Mouse (Mus musculus) liver, embryonic 11.5 days (tissue): ENCODE data around the gene Helz. TPM values are rescaled to one million over a fixed set of nuclear protein-coding genes. Genes with fewer than 3 reads are reported as not detected.
"Not testable (repeated sequence)": the region's sequence is repeated elsewhere in the genome, so short reads cannot be mapped to it uniquely, and the experiment has no call there.

ENCODE experiments used
- ATAC-seq: fragments of 200-750 bp; cut with Nextera tagmentation; replicated peaks from 2 replicates; pipeline ENCODE4 v1.8.0; 2017; ENCODE audit warnings: moderate number of reproducible peaks, mild to moderate bottlenecking, moderate TSS enrichment, moderate library complexity; ENCODE audit not compliant: low FRiP score
- DNase-seq: peaks from one replicate; pipeline ENCODE4 v3.0.0-alpha.2; 2017; ENCODE audit warnings: low spot score
- H3K27ac ChIP-seq: fragments of 300-500 bp; sonication (generic); 2 replicates; pipeline ENCODE4 v1.5.1; 2014; ENCODE audit warnings: mild to moderate bottlenecking, low read depth, low read length, control low read depth
- H3K27me3 ChIP-seq: fragments of 300-500 bp; sonication (generic); replicated peaks from 2 replicates; pipeline ENCODE4 v1.6.1; 2014; ENCODE audit warnings: low read length, mixed read lengths; ENCODE audit not compliant: control insufficient read depth, insufficient read depth
- H3K36me3 ChIP-seq: fragments of 300-500 bp; sonication (generic); 2 replicates; pipeline ENCODE4 v1.6.1; 2014; ENCODE audit warnings: mild to moderate bottlenecking, low read length, moderate library complexity, mixed read lengths; ENCODE audit not compliant: control insufficient read depth, insufficient read depth
- H3K4me1 ChIP-seq: fragments of 300-500 bp; sonication (generic); replicated peaks from 2 replicates; pipeline ENCODE4 v1.6.1; 2014; ENCODE audit warnings: low read length, mixed read lengths; ENCODE audit not compliant: control insufficient read depth, insufficient read depth
- H3K4me2 ChIP-seq: fragments of 300-500 bp; sonication (generic); 2 replicates; pipeline ENCODE4 v1.6.1; 2014; ENCODE audit warnings: mild to moderate bottlenecking, control low read depth, moderate library complexity
- H3K4me3 ChIP-seq: fragments of 300-500 bp; sonication (generic); 2 replicates; pipeline ENCODE4 v1.5.1; 2014; ENCODE audit warnings: low read depth, low read length, control low read depth
- H3K9ac ChIP-seq: fragments of 300-500 bp; sonication (generic); 2 replicates; pipeline ENCODE4 v1.6.1; 2014; ENCODE audit warnings: low read depth, low read length, control low read depth
- H3K9me3 ChIP-seq: fragments of 300-500 bp; sonication (generic); 2 replicates; pipeline ENCODE4 v1.6.1; 2016; ENCODE audit warnings: low read length, inconsistent platforms, mixed read lengths; ENCODE audit not compliant: control insufficient read depth
- WGBS: fragments of 180-500 bp; shearing (Covaris S2); extraction: QIAGEN DNeasy Blood & Tissue Kit; methylation state at CpG from one replicate; pipeline ENCODE4 v1.1.7; 2014; 5-methylcytosine and 5-hydroxymethylcytosine counted together
- polyA plus RNA-seq: library from polyadenylated mRNA; unstranded; fragments of >200 nt; fragmentation: Nextera tagmentation; extraction: Ambion mirVana; gene quantifications from 2 replicates; pipeline ENCODE4 v1.2.1, GENCODE M21; 2014

Helz gene
- polyA plus RNA-seq, 1 experiment from 2014 or later: 19.9 TPM

DNA sequence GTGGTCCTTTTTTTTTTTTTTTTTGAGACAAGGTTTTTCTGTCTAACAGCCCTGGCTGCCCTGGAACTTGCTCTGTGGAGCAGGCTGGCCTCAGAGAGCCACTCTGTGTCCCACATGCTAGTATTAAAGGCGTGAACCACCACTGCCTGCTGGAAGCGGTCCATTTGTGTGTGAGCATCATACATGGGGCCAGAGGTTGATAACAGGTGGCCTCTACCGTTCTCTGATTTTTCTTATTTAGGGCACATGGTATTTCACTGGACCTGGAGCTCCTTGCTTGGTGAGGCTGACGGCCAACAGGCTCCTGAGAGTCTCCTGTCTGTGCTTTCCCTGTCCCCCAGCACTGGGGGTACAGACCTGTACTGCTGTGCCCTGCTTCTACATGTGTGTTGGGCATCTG, 33.1 kb downstream of the Helz start:
- Histone ChIP-seq H3K36me3 (peaks cover 8% of the 10 kb centered on the region), H3K27me3 (no peaks in the 10 kb centered on the region), H3K9ac (no peak overlapping the region), H3K4me1 (no peaks in the 10 kb centered on the region; the same call in 1 of the 2 replicates), H3K4me2 (no peak overlapping the region), H3K4me3 (no peak overlapping the region), H3K27ac (no peak overlapping the region), H3K9me3 (no peaks in the 10 kb centered on the region)
- DNase-seq (no peak), ATAC-seq (no peak)
- WGBS: 90% methylated on average over 4 of the region's 4 CpGs

DNA sequence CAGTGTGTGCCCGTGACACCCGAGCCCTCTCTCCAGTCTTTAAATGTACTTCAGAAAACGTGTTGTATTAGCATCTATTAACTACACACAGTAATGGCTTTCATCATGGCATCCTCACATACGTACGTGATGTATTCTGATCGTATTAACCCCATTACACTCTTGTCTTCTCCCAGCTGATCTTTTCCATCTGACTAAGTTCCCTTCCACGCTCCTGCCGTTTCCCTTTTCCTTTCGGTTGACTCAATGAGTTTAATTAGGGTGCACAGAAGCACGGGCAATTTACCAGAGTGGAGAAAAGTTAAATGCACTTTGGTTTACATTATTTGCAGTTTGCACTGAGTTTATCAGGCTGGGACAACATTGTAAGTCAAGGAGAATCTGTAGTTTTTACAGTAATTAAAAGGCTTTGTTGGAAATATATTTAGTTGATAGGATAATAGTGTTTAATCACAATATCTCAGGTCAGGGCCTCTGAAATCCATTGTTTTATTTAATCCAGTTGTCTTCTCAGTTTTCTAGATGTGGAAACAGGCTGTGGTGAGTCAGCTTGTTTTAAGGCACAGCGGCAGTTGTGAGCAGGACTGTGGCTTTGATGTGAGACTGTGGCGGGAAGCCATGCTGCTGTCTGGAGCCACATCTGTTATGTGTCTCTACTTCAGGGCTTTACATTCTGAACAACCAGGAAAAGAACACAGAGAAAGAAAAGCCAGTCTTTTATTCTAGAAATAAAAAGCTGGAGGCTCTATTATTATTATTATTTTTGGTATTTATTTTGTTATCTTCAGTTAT, 37.1 kb downstream of the Helz start:
- H3K9me3 ChIP-seq: no peaks in the 10 kb centered on the region
- no peak overlapping the region for H3K4me2 ChIP-seq
- no peak overlapping the region for H3K9ac ChIP-seq
- H3K27ac ChIP-seq: no peak overlapping the region
- H3K4me3 ChIP-seq: no peak overlapping the region
- no peaks in the 10 kb centered on the region; the same call in 1 of the 2 replicates for H3K4me1 ChIP-seq
- no peaks in the 10 kb centered on the region for H3K27me3 ChIP-seq
- DNase-seq (no peak), ATAC-seq (no peak)
- WGBS: 83% methylated on average over 12 of the region's 12 CpGs
- H3K36me3 ChIP-seq: peaks cover 9% of the 10 kb centered on the region; the same call in 1 of the 2 replicates

DNA sequence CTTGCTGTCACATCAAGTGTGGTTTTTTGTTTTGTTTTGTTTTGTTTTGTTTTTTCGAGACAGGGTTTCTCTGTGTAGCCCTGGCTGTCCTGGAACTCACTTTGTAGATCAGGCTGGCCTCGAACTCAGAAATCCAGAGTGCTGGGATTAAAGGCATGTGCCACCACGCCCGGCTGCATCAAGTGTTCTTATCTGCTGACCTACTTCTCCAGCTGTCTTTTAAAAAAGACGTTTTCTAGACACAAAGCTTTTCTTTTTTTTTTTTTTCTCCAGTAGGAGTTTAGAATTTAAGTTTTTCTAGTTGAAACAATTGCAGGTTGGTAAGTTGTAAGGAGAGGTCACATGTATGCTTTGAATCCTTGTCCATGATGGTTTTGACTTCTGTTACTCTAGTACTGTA, 38.4 kb downstream of the Helz start:
- not testable (repeated sequence) for H3K9me3 ChIP-seq, H3K4me3 ChIP-seq, H3K4me2 ChIP-seq, DNase-seq, H3K27ac ChIP-seq, H3K27me3 ChIP-seq, H3K36me3 ChIP-seq, H3K9ac ChIP-seq, ATAC-seq, H3K4me1 ChIP-seq
- WGBS: 75% methylated on average over 5 of the region's 5 CpGs

DNA sequence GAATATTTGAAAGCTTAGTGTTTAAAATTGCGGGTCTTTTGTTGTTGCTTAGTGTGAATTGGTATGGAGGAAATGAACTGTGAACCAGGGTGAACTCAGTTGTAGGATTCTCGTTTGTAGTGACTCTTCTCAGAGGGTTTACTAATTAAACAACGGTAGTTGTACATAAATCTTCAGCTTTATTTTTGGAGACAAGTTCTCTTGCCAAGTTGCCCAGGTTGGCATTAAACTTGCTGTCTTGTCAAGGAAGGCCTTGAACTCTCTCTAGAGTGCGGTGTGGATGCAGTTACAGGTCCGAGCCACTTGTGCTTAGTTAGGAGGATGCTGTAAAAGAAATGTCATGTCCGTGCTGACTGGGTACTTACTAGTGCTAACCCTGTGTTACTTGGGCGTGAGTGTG, 39.4 kb downstream of the Helz start:
- no peaks in the 10 kb centered on the region for H3K9me3 ChIP-seq
- no peak overlapping the region for H3K27ac ChIP-seq
- H3K9ac ChIP-seq: no peak overlapping the region
- 90% methylated on average over 7 of the region's 7 CpGs for WGBS
- no peak overlapping the region for H3K4me3 ChIP-seq
- ATAC-seq: no peak
- H3K4me1 ChIP-seq: no peaks in the 10 kb centered on the region; the same call in 1 of the 2 replicates
- no peaks in the 10 kb centered on the region for H3K27me3 ChIP-seq
- H3K36me3 ChIP-seq: peaks cover 9% of the 10 kb centered on the region; the same call in 1 of the 2 replicates
- no peak for DNase-seq
- no peak overlapping the region for H3K4me2 ChIP-seq

DNA sequence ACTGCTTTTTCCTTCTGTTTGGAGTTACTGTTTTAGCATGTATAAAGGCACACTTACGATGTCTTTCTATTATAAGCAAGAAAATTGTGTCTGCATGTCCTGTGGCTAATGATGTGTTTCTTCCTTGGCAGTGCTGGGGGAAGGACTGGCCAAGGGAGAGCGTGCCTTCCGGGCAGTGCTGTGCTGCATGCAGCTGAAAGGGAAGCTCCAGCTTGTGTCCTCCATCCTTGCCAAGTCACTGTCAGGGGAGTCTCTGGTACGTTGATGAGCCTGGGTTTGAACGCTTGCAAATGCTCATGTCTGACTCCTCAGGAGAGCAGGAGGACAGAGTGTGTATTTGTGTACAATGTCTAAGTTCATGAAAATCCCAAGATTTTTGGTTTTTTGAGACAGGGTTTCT, 44.8 kb downstream of the Helz start:
- no peak for DNase-seq
- 94% methylated on average over 5 of the region's 5 CpGs for WGBS

DNA sequence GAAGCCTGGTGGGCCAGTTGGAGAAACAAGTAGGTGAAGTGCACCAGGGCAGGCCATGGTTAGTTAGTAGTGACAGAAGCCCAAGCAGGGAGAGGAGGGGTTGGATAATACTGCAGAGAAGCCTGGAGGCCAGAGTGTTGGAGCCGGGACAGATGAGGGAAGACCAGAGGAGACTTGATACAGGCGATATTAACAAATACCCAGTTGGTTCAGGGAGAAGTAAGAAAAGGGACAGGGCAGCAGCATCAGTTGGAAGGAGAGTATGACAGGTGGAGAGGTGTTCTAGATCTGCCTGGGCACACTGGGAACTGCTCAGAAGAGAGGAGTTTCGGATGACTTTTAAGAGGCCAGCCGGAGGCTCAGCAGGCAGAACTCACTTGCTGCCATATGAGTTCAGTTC, 49.7 kb downstream of the Helz start:
- H3K27ac ChIP-seq: no peak overlapping the region
- H3K9ac ChIP-seq: no peak overlapping the region
- no peaks in the 10 kb centered on the region for H3K27me3 ChIP-seq
- WGBS: 92% methylated on average over 4 of the region's 4 CpGs
- H3K4me3 ChIP-seq: no peak overlapping the region
- ATAC-seq (no peak), DNase-seq (no peak)
- H3K36me3 ChIP-seq: peaks cover 9% of the 10 kb centered on the region; the same call in 1 of the 2 replicates
- H3K9me3 ChIP-seq: no peaks in the 10 kb centered on the region
- H3K4me1 ChIP-seq: no peaks in the 10 kb centered on the region
- H3K4me2 ChIP-seq: no peak overlapping the region

More for the DNA sequence above, 44.8 kb downstream of the Helz start:
- Histone ChIP-seq H3K9me3 (no peaks in the 10 kb centered on the region), H3K36me3 (peaks cover 6% of the 10 kb centered on the region; the same call in 1 of the 2 replicates), H3K27me3 (no peaks in the 10 kb centered on the region), H3K9ac (no peak overlapping the region), H3K4me1 (no peaks in the 10 kb centered on the region), H3K27ac (no peak overlapping the region), H3K4me3 (no peak overlapping the region), H3K4me2 (no peak overlapping the region)
- ATAC-seq: no peak

DNA sequence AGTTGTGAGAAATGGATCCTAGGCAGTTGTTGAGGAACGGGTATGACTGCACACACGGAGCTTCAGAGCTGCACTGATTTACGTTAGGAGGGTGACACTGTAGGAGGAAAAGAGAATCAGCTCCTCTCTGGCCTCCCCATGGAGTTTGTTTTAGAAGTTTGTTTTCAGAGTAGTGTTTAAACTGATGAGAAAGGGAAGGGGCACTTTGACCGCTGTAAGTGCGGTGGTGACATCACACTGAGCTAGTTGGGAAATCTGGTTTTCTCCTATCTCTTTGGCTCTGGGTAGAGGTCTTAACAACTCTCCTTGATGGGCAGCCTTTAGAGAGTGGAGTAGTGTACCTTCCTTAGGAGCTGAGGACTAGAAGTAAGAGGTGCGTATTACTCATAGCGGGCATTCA, 58.0 kb downstream of the Helz start:
- no peak for DNase-seq
- Histone ChIP-seq H3K36me3 (peaks cover 14% of the 10 kb centered on the region; the same call in 1 of the 2 replicates), H3K4me3 (no peak overlapping the region), H3K27me3 (no peaks in the 10 kb centered on the region), H3K27ac (no peak overlapping the region), H3K4me1 (no peaks in the 10 kb centered on the region), H3K4me2 (no peak overlapping the region), H3K9ac (no peak overlapping the region), H3K9me3 (no peaks in the 10 kb centered on the region)
- WGBS: 89% methylated on average over 7 of the region's 7 CpGs
- ATAC-seq: no peak

DNA sequence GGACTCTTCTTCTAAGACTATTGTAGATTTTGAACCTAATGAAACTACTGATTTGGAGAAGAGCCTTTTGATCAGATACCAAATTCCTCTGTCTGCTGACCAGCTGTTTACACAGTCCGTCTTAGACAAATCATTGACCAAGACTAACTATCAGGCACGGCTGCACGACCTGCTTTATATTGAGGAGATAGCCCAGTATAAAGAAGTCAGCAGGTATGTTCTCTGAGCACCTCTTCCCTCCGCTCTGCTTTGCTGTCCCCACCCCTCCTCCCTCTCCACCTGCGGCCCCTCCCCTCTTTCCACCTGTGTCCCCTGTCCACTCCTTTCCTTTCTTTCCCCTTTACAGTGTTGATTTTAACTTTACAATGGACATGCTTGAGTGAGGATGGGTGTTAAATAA, 66.2 kb downstream of the Helz start:
- Histone ChIP-seq H3K9me3 (no peaks in the 10 kb centered on the region), H3K27ac (no peak overlapping the region), H3K4me1 (no peaks in the 10 kb centered on the region), H3K4me3 (no peak overlapping the region), H3K9ac (no peak overlapping the region), H3K27me3 (no peaks in the 10 kb centered on the region), H3K4me2 (no peak overlapping the region), H3K36me3 (peaks cover 2% of the 10 kb centered on the region; the same call in 1 of the 2 replicates)
- DNase-seq (no peak), ATAC-seq (no peak)
- 87% methylated on average over 5 of the region's 5 CpGs for WGBS

DNA sequence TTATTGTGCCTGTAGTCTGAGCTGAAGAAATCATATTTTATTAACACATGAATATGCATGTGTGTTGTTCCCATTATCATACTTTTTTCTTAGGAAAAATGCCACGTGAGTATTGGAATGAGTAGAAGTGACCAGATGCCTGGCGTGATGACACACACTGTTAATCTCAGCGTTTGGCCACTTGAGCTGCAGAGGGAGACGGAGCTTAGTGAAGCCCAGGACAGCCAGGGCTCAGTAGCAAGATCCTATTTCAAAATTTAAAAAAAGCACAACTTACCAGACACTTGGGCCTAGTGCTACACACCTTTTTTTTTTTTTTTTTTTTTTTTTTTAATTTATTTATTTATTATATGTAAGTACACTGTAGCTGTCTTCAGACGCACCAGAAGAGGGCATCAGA, 68.0 kb downstream of the Helz start:
- peaks cover 14% of the 10 kb centered on the region; the same call in 1 of the 2 replicates for H3K36me3 ChIP-seq
- no peak overlapping the region for H3K27ac ChIP-seq
- no peak overlapping the region for H3K9ac ChIP-seq
- DNase-seq (no peak), ATAC-seq (no peak)
- no peaks in the 10 kb centered on the region for H3K27me3 ChIP-seq
- WGBS: 91% methylated on average over 4 of the region's 5 CpGs
- H3K9me3 ChIP-seq: no peaks in the 10 kb centered on the region
- H3K4me1 ChIP-seq: no peaks in the 10 kb centered on the region
- H3K4me3 ChIP-seq: no peak overlapping the region
- H3K4me2 ChIP-seq: no peak overlapping the region
